Mouse (Mus musculus) layer of hippocampus, adult 2 months (tissue): ENCODE data around the gene Nfyc. TPM values are rescaled to one million over a fixed set of nuclear protein-coding genes. Genes with fewer than 3 reads are reported as not detected.

Source experiments
- DNase-seq, 2 experiments: peaks; one replicate each; pipeline ENCODE4 v3.0.0; 2022; ENCODE audit warnings: low spot score in 2 of 2
- H3K27ac ChIP-seq: fragments of 200-600 bp; 2 replicates; pipeline ENCODE4 v1.8.1; 2022
- H3K4me3 ChIP-seq: fragments of 200-600 bp; 2 replicates; pipeline ENCODE4 v1.8.1; 2022; ENCODE audit warnings: mild to moderate bottlenecking
- CTCF ChIP-seq: fragments of 200-600 bp; conservative IDR thresholded peaks from 2 replicates; pipeline ENCODE4 v1.8.1; 2022; ENCODE audit warnings: antibody characterized with exemption, mild to moderate bottlenecking, moderate library complexity
- total RNA-seq, 2 experiments: library from RNA; stranded (reverse); gene quantifications; 2 replicates each; pipeline ENCODE4 v1.2.3; 2021

The Nfyc gene
- total RNA-seq, 2 experiments from 2014 or later = 46.4 to 47.1 TPM

DNA sequence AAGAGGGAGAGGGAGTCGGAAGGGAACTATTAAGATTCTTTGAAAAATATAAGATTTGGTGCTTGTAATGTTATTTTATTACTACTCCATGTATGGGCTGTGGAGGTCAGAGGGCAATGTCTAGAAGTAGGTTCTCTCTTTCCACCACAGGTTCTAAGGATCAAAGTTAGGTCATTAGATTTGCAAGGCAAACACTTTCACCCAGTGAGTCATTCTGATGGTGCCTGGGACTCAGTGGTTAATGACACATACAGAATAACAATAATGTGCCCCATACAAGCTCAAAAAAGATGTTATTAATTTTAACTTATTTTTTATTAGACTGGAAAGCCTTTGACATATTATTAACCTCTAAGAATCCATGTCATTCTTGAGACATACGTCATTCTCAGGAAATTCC lies 11.5 kb downstream of the Nfyc start:
- no peak overlapping the region for H3K27ac ChIP-seq
- DNase-seq = no peak
- TF ChIP-seq CTCF = no peak
- no peak overlapping the region for H3K4me3 ChIP-seq

DNA sequence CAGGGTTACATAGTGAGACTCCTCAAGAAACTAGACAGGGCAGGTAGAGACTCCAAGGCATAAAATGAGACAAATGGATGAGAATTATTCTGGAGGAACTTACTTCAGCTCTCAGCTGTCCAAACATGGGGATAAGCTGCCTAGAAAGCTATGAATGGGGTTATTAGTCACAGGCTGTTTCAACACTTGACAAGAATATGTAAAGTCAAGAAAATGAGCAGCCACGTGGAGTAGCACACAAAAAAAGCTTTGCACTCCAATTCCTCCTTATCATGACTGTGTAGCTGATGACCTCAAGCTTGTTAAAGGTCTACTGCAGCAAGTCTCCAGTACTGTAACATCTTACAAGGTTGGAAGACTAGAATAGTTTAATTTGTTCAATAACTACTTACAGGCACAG lies 12.1 kb downstream of the Nfyc start:
- Histone ChIP-seq H3K27ac (no peak overlapping the region), H3K4me3 (no peak overlapping the region)
- no peak for TF ChIP-seq CTCF
- no peak for DNase-seq

DNA sequence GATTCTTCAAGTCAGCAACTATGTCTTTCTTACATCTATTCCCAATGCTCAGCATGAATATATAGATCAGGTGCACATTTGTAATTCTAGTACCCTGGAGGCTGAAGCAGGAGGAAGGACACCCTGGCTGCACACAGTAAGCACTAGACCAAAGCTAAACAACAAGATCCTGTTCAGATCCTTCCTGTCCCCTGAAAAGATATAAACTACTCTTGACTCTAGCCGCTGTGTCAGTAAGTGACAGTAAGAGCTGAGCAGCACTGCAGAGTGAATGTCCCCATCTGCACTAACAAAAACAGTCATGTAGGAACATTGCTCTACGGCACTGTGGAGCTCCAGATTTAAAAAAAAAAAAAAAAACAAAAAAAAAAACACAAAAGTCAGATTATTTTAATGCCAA lies 13.4 kb downstream of the Nfyc start:
- no peak for TF ChIP-seq CTCF
- no peak overlapping the region for H3K4me3 ChIP-seq
- DNase-seq = no peak
- H3K27ac ChIP-seq = peak overlapping the region; percentile 90; the same call in 1 of the 2 replicates

DNA sequence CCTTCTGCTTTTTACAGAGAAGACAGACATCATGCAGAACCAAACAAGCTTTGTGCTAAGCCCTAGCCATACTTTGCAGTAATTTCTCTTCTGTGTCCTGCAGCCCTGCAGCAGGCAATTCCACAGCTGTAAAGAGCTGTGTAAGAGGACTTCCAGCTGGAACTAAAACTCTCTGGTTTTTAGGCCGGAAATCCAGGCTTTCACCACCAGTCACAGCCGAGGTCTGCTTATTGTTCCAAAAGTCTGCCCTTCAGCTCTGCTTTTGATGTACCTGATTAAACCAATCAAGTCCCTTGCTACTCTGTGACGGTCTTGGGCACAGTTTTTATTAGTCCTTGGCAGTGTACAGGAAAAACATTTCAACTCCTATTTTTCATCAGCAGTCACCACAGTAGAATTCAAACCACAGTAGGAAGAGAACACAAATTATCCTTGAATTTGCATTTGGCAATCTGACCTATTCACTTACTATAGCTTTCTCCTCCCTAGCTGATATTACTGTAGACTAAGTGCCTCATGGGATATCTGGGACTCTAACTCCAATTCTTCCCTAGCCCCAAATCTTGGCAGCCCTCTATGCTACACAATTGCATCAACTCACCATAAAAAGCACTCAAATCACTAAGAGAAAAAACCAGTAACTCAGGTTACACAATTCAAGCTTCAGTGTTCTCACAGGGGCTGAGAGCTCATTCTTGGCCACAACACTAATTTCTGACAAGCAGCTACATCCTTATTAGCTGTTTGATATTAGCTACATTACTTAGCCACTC lies 14.2 kb downstream of the Nfyc start:
- peak overlapping the region; percentile 90; the same call in 1 of the 2 replicates for H3K27ac ChIP-seq
- TF ChIP-seq CTCF = no peak
- no peak for DNase-seq
- H3K4me3 ChIP-seq = no peak overlapping the region

DNA sequence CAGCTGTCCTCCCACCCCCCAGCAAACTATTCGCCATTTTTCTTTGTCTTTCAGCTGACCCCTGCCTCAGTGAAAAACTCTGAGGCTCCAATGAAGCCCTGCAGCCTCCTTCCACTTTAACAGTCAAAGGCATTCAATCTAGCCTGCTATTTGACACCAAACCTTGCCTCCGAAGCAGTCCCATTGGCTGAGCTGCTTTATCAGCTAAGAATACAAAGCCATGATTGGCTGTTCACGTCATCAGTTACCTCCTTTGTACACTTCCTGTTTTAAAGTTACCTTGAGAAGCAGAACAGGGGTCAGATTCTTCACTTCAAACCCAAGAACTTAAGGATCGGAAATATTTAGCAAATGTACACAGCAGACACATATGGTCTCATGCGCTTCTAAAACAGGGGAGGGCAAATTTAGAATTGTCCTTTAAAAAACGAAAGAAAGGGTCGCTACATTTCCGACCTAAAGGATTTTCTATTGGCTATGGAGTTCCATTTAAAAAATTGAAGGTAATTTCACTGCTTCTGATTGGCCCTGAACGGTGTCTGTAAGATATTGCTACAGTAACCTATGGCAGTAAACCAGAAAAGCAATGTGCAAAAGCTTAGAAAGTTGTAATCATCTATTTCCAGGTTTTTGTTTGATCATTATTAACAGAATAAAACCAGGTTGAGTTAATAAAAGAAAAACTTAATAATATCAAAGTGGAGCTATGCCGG lies 15.6 kb downstream of the Nfyc start:
- TF ChIP-seq CTCF = no peak
- H3K27ac ChIP-seq = peak overlapping the region; percentile 90
- H3K4me3 ChIP-seq = peak overlapping the region; percentile 73
- DNase-seq = peak; percentile 70 to 92

DNA sequence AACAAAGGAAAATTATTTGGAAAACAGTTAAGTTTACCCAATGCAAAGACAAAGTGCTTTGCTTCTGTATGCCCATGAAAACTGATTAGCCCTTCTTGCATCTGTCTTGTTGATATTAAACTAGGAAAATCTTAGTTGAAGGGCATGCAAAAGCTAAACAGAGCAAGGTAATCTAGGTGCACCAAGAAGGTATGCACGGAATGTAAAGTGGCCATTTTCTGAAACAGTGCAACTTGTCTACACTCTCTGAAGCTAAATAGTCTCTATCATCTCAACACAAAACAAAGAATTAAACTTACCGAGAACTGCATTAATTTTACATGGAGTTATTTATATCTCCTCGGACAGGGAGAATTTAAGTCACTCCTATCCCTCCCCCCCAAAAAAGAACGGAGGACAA lies 16.2 kb downstream of the Nfyc start:
- TF ChIP-seq CTCF = no peak
- peak overlapping the region; percentile 90 for H3K27ac ChIP-seq
- DNase-seq = no peak
- H3K4me3 ChIP-seq = peak overlapping the region; percentile 73

DNA sequence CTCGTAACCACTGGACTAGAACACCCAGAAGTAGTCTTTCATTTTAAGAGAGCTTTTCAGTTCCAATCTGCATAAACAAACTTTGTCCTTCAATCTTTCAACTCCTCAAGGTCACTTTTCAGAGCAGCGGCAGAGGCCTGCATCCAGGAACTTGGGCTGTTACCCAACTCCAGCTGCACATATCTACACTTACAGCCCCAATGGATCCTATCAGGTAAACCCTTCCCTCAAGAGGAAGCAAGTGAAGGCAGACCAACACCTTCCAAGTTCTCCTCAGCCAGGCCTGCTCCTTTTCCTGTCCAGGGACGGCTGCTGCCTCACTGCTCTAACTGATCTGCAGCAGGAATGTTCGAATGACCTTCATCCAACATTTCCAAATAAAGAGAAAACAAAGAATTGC lies 17.2 kb downstream of the Nfyc start:
- Histone ChIP-seq H3K4me3 (peak overlapping the region; percentile 73), H3K27ac (peak overlapping the region; percentile 90)
- no peak for TF ChIP-seq CTCF
- DNase-seq = no peak

DNA sequence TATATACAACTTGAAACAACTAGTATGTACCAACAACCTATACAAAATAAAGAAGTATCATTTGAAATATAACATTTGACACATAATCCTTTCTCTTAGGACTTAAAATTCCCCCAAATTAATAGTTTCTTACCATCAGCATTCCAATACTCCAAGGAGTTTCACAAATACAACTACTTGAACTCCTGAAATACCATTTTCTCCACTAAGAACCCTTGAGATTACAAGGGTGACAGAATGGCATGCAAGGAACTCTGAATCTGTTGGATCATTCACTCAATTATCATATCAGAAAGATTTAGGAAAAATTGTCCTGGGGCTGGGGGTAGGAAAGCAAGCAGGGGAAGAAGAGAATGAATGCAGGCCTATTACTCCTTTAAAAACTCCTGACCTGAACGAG lies 17.6 kb downstream of the Nfyc start:
- peak overlapping the region; percentile 90 for H3K27ac ChIP-seq

DNA sequence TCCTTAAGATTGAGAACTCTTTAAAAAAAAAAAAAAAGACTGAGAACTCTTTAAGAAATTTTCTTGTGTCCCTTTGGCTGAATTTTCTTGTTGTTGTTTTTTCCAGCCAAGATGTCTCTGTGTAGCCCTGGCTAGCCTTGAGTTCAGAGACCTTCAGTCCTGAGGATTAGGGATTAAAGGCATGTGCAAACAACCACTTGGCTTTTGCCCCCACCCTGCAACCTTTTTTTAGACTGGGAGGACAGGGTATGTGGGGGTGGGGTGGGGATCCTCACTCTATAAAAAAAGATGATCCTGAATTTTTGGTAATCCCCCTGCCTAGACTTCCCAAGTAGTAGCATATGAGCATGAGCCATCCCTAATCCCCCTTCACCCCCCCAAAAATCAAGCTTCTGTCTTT lies 25.6 kb downstream of the Nfyc start:
- H3K27ac ChIP-seq = no peak overlapping the region
- no peak for DNase-seq
- TF ChIP-seq CTCF = no peak
- no peak overlapping the region for H3K4me3 ChIP-seq

More for the DNA sequence above, 17.6 kb downstream of the Nfyc start:
- H3K4me3 ChIP-seq = peak overlapping the region; percentile 73
- TF ChIP-seq CTCF = no peak
- no peak for DNase-seq

DNA sequence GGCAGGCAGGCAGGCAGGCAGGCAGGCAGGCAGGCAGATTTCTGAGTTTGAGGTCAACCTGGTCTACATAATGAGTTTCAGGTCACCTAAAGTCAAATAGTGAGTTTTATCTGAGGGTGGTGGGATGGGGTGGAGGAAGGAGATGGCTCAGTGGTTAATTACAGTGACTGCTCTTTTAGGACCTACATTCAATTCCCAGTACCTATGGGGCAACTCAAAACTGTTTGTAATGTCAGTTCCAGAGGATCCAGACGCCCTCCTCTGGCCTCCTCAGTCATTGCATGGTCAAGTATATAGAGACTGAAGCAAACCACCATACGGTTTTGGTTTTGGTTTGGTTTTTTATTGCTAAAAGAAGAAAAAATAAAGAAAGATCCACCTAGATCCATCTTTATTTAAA lies 29.9 kb downstream of the Nfyc start:
- H3K4me3 ChIP-seq = no peak overlapping the region
- TF ChIP-seq CTCF = peak; percentile 68
- no peak for DNase-seq
- no peak overlapping the region for H3K27ac ChIP-seq

DNA sequence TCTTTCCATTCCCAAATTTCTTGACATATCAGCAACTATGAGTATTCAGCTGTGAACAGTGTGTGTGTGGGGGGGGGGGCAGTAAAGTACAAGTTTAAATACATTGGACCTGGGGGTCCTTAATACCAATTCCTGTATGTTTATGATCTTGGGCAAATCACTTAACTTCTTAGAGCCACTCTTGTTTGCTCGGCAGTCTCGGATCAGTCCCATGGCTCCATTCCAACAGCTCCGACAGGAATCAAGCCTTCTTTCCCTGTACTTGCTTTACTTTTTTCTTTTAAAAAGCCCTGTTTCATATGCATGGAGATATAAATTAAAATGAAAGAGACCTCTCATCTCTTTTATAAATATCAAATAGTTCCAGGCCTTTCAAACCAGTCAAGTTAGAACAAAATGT lies 30.7 kb downstream of the Nfyc start:
- DNase-seq = no peak
- no peak for TF ChIP-seq CTCF
- Histone ChIP-seq H3K4me3 (no peak overlapping the region), H3K27ac (peak overlapping the region; percentile 50; the same call in 1 of the 2 replicates)

DNA sequence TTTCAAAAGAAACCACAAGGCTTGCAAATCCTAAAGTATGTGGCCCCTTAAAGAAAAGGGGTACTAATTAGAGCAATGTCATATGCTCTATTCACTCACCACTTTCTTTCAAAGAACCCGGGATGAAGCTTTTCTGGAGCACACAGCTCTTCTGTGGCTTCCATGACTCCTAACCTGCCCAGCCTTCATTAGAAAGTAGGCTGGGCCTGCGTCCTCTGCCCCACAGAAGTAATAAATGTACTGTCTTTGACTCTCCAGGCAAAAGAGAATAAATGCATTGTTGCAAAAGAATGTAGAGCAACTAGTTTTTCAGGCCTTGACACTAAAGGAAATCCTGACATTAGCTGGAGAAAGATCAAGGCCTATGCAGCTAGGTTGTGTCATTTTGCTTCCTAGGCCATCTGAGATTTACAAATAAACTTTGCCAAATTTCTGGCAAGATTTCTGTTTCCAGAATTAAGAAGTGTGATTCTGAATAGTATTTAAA lies 31.6 kb downstream of the Nfyc start:
- no peak for TF ChIP-seq CTCF
- Histone ChIP-seq H3K4me3 (no peak overlapping the region), H3K27ac (peak overlapping the region; percentile 50; the same call in 1 of the 2 replicates)
- no peak for DNase-seq

DNA sequence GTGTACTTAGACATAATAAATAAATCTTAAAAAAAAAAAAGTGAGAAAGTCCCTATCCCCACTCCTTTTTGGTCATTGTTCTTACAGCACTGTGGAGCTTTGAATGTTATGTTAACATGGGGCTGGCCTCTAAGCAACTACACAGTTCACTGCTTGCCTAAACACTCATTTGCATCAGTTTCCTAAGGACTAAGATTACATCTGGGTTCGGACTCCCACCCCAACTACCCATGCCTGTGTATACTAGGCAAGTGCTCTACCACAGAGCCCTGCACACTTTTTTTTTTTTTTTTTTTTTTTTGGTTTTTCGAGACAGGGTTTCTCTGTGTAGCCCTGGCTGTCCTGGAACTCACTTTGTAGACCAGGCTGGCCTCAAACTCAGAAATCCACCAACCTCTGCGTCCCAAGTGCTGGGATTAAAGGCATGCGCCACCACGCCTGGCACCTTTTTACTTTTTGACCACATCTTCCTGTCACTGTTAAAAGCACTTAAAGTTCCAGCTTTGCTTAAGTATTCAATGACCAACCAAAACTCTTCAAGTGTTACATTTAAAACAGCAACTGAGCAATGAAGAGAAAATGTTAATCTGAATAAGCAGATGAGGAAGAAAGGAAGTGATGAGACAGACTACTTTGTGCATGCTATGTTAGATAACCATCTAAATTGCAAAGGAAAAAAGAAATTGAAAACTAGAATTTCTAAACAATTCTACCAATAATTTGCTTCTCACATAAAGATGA lies 33.2 kb downstream of the Nfyc start:
- no peak overlapping the region for H3K27ac ChIP-seq
- no peak for TF ChIP-seq CTCF
- no peak overlapping the region for H3K4me3 ChIP-seq
- no peak for DNase-seq
